Mouse (Mus musculus): ENCODE data around the gene 6820408C15Rik. TPM values are rescaled to one million over a fixed set of nuclear protein-coding genes. Genes with fewer than 3 reads are reported as not detected.

The 6820408C15Rik gene
- polyA plus RNA-seq (2012; fragmentation: generic; extraction: Trizol) = not detected

DNA sequence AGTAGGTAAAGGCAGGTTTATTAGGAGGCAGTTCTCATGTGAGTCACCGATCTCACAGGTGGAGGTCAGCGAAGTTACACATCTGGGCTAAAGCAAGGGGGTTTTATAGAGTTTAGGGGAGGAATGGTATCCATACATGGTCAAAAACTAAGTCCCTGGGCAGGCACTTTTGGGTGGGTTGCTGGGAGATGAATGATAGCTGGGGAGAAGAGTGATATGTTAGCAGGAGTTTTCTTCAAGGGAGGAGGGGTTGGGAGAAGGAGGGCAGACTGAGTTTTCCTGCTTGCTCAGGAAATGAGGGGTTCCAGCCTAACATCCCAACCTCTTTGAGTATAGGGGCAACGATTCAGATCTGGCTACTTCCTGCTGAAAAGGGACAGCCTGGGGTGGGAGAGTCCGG, at the start of gene 6820408C15Rik:
Gene 6820408C15Rik (plus strand): TSS at position 301 of the 400 bp plus-strand sequence.
- Histone ChIP-seq H3K27me3 (ENCODE audit: control insufficient read depth, insufficient read depth, insufficient read length) (peaks cover 14% of the 10 kb centered on the region), H3K4me3 (no peak within 1 kb of the TSS), H3K79me2 (ENCODE audit: control insufficient read depth, insufficient read depth) (no peaks in the 10 kb centered on the region), H3K4me2 (ENCODE audit: low read depth) (no peak within 1 kb of the TSS), H3ac (ENCODE audit: control insufficient read depth, insufficient read length) (no peak within 1 kb of the TSS), H3K36me3 (ENCODE audit: control insufficient read depth, insufficient read depth) (no peaks in the 10 kb centered on the region)
- TF ChIP-seq E2F4 (IDR thresholded peaks at IDR 0.05; ENCODE audit: insufficient read depth) = no peak
- TF ChIP-seq TCF12 (IDR thresholded peaks at IDR 0.05; ENCODE audit: insufficient read depth, poor library complexity, severe bottlenecking) = no peak

- no peaks in the 10 kb centered on the region for H3K27me3 ChIP-seq (ENCODE audit: control insufficient read depth, insufficient read depth, insufficient read length)
- no peaks in the 10 kb centered on the region for H3K79me2 ChIP-seq (ENCODE audit: control insufficient read depth, insufficient read depth)
- H3K36me3 ChIP-seq (ENCODE audit: control insufficient read depth, insufficient read depth) = no peaks in the 10 kb centered on the region
- H3ac ChIP-seq (ENCODE audit: control insufficient read depth, insufficient read length) = no peak overlapping the region
- no peak overlapping the region for H3K4me3 ChIP-seq
- no peak overlapping the region for H3K4me2 ChIP-seq (ENCODE audit: low read depth)
- TF ChIP-seq MAX (IDR thresholded peaks at IDR 0.05; ENCODE audit: low read depth) (no peak), TCF3 (IDR thresholded peaks at IDR 0.05; ENCODE audit: insufficient read length, low read depth) (no peak), SRF (IDR thresholded peaks at IDR 0.05; ENCODE audit: control insufficient read depth, insufficient read length, low read depth) (no peak), MYOG (IDR thresholded peaks at IDR 0.05; ENCODE audit: control insufficient read depth in 1 of 3, insufficient read depth in 1 of 3, insufficient read length in 2 of 3, low read depth in 2 of 3) (no peak), USF1 (IDR thresholded peaks at IDR 0.05; ENCODE audit: low read depth) (no peak), CEBPB (IDR thresholded peaks at IDR 0.05; ENCODE audit: insufficient read depth, poor library complexity, severe bottlenecking) (no peak), POLR2AphosphoS2 (IDR thresholded peaks at IDR 0.05; ENCODE audit: insufficient read length, low read depth) (no peak), E2F4 (IDR thresholded peaks at IDR 0.05; ENCODE audit: insufficient read depth) (no peak), POLR2A (IDR thresholded peaks at IDR 0.05; ENCODE audit: insufficient read length, low read depth) (no peak), MYOD1 (IDR thresholded peaks at IDR 0.05; ENCODE audit: control insufficient read depth in 1 of 3, insufficient read length in 2 of 3, low read depth in 2 of 3) (no peak), REST (IDR thresholded peaks at IDR 0.05; ENCODE audit: insufficient read depth, insufficient read length) (no peak), TCF12 (IDR thresholded peaks at IDR 0.05; ENCODE audit: insufficient read depth, poor library complexity, severe bottlenecking) (no peak)
Observed at GRCm38 (mm10) chr2:152367917-152368316, 47.5 kb upstream of the 6820408C15Rik start.

- TF ChIP-seq MYOG (IDR thresholded peaks at IDR 0.05; ENCODE audit: control insufficient read depth in 1 of 3, insufficient read depth in 1 of 3, insufficient read length in 2 of 3, low read depth in 2 of 3) (no peak), MAX (IDR thresholded peaks at IDR 0.05; ENCODE audit: low read depth) (no peak), POLR2AphosphoS2 (IDR thresholded peaks at IDR 0.05; ENCODE audit: insufficient read length, low read depth) (no peak), MYOD1 (IDR thresholded peaks at IDR 0.05; ENCODE audit: control insufficient read depth in 1 of 3, insufficient read length in 2 of 3, low read depth in 2 of 3) (no peak), TCF3 (IDR thresholded peaks at IDR 0.05; ENCODE audit: insufficient read length, low read depth) (no peak), E2F4 (IDR thresholded peaks at IDR 0.05; ENCODE audit: insufficient read depth) (no peak), TCF12 (IDR thresholded peaks at IDR 0.05; ENCODE audit: insufficient read depth, poor library complexity, severe bottlenecking) (no peak), REST (IDR thresholded peaks at IDR 0.05; ENCODE audit: insufficient read depth, insufficient read length) (no peak), POLR2A (IDR thresholded peaks at IDR 0.05; ENCODE audit: insufficient read length, low read depth) (no peak), USF1 (IDR thresholded peaks at IDR 0.05; ENCODE audit: low read depth) (no peak), SRF (IDR thresholded peaks at IDR 0.05; ENCODE audit: control insufficient read depth, insufficient read length, low read depth) (no peak), CEBPB (IDR thresholded peaks at IDR 0.05; ENCODE audit: insufficient read depth, poor library complexity, severe bottlenecking) (no peak)
- Histone ChIP-seq H3ac (ENCODE audit: control insufficient read depth, insufficient read length) (no peak overlapping the region), H3K79me2 (ENCODE audit: control insufficient read depth, insufficient read depth) (no peaks in the 10 kb centered on the region), H3K4me3 (no peak overlapping the region), H3K4me2 (ENCODE audit: low read depth) (peak overlapping the region; percentile 44), H3K27me3 (ENCODE audit: control insufficient read depth, insufficient read depth, insufficient read length) (peaks cover 2% of the 10 kb centered on the region), H3K36me3 (ENCODE audit: control insufficient read depth, insufficient read depth) (no peaks in the 10 kb centered on the region)
Observed at GRCm38 (mm10) chr2:152368532-152369140, 46.8 kb upstream of the 6820408C15Rik start.

- no peak overlapping the region for H3ac ChIP-seq (ENCODE audit: control insufficient read depth, insufficient read length)
- no peaks in the 10 kb centered on the region for H3K36me3 ChIP-seq (ENCODE audit: control insufficient read depth, insufficient read depth)
- no peaks in the 10 kb centered on the region for H3K79me2 ChIP-seq (ENCODE audit: control insufficient read depth, insufficient read depth)
- TF ChIP-seq CEBPB (IDR thresholded peaks at IDR 0.05; ENCODE audit: insufficient read depth, poor library complexity, severe bottlenecking) = no peak
- TF ChIP-seq MAX (IDR thresholded peaks at IDR 0.05; ENCODE audit: low read depth) = no peak
- TF ChIP-seq SRF (IDR thresholded peaks at IDR 0.05; ENCODE audit: control insufficient read depth, insufficient read length, low read depth) = no peak
- TF ChIP-seq USF1 (IDR thresholded peaks at IDR 0.05; ENCODE audit: low read depth) = no peak
- no peak for TF ChIP-seq MYOG (IDR thresholded peaks at IDR 0.05; ENCODE audit: control insufficient read depth in 1 of 3, insufficient read depth in 1 of 3, insufficient read length in 2 of 3, low read depth in 2 of 3)
- no peak for TF ChIP-seq TCF3 (IDR thresholded peaks at IDR 0.05; ENCODE audit: insufficient read length, low read depth)
- no peak for TF ChIP-seq TCF12 (IDR thresholded peaks at IDR 0.05; ENCODE audit: insufficient read depth, poor library complexity, severe bottlenecking)
- no peak for TF ChIP-seq POLR2AphosphoS2 (IDR thresholded peaks at IDR 0.05; ENCODE audit: insufficient read length, low read depth)
- TF ChIP-seq MYOD1 (IDR thresholded peaks at IDR 0.05; ENCODE audit: control insufficient read depth in 1 of 3, insufficient read length in 2 of 3, low read depth in 2 of 3) = no peak
- TF ChIP-seq E2F4 (IDR thresholded peaks at IDR 0.05; ENCODE audit: insufficient read depth) = no peak
- no peak for TF ChIP-seq POLR2A (IDR thresholded peaks at IDR 0.05; ENCODE audit: insufficient read length, low read depth)
- no peak for TF ChIP-seq REST (IDR thresholded peaks at IDR 0.05; ENCODE audit: insufficient read depth, insufficient read length)
- peaks cover 34% of the 10 kb centered on the region for H3K27me3 ChIP-seq (ENCODE audit: control insufficient read depth, insufficient read depth, insufficient read length)
- no peak overlapping the region for H3K4me2 ChIP-seq (ENCODE audit: low read depth)
- H3K4me3 ChIP-seq = no peak overlapping the region
Observed at GRCm38 (mm10) chr2:152372104-152372503, 43.3 kb upstream of the 6820408C15Rik start.

Measured in myocyte (in vitro differentiated cells).